Mouse (Mus musculus): ENCODE measurements at regions not wholly inside any gene's neighbourhood (a gene's known extent, or its start where the extent isn't known, plus 50 kb on each side); places are given as distances from the start of the nearest gene placed in this dataset.

DNA sequence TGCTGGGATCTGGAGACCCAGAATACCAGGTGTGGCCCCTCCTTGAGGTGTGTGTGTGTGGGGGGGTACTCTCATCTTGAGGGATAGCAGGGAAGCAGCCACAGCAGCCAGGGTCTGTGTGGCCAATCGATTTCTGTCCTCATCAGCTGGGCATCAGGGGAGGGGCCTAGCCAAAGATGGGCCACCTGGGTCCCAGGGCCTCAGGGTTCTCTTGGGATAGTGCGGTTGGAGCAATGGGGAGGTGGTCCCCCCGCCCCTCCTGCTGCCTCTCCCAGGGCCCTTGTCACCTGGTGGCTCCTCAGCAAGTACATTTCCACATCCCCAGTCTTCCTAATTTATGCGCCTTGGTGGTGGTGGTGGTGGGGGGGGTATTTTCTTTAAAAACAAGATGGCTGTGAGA is 55.4 kb downstream of the Uncx start:
- WGBS, result 11% methylated on average over 4 of the region's 4 CpGs
- no peaks in the 10 kb centered on the region for H3K9me3 ChIP-seq (replicated peaks; ENCODE audit: control insufficient read depth, low read length)
- no peak overlapping the region for H3K4me2 ChIP-seq (ENCODE audit: low read depth, low read length)
- H3K27ac ChIP-seq (replicated peaks; ENCODE audit: low read depth, low read length), result no peak overlapping the region
- no peak overlapping the region for H3K4me3 ChIP-seq (ENCODE audit: low read depth, low read length)
- ATAC-seq (replicated peaks; ENCODE audit: insufficient number of reproducible peaks, low FRiP score, low TSS enrichment, low read depth), result peak; percentile 19; the same call in 1 of the 2 replicates
- no peaks in the 10 kb centered on the region for H3K36me3 ChIP-seq (replicated peaks; ENCODE audit: control insufficient read depth, insufficient read depth, low read depth, low read length)
- peaks cover 18% of the 10 kb centered on the region for H3K27me3 ChIP-seq (ENCODE audit: control insufficient read depth, insufficient read depth, low read length)
- H3K4me1 ChIP-seq (ENCODE audit: control insufficient read depth, insufficient read depth, low read length), result no peaks in the 10 kb centered on the region; the same call in 1 of the 2 replicates
- H3K9ac ChIP-seq (replicated peaks; ENCODE audit: low read length), result no peak overlapping the region
- no peak for DNase-seq (ENCODE audit: low spot score)

DNA sequence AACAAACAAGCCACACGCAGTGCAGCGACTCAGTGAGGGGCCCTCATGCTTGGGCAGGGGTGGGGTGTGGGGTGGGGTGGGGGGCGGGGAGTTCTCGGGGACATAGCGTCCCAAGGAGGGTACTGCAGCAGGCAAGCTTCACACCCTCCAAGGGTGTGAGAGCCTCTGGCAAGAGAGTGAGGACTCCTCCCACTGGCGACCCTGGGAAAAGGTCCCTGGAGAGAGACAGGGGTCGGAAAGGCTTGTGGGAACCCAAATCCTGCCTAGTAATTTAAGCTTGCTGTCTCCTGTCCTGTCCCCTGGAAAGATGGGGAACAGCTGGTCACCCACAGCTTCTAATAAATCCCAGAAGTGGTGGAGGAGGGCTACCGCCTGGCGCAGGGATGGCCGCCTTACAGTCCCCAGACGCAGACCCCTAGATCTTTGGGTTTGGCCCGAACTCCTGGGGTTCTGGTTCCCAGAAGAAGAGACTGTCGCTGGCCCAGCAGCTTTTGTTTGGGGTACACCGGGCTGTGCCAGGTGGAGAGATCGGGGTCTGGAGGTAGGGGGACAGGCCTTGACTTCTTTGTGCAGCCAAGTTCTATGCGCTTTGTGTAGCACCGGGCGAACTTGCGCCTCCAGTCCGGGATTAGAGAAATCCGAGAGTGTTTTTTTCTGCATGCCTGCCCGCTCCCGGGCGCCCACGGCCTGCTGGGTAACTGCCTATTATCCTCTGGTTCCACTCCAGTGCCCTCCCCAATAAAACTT is 56.1 kb downstream of the Uncx start:
- peak; percentile 61 for ATAC-seq (replicated peaks; ENCODE audit: insufficient number of reproducible peaks, low FRiP score, low TSS enrichment, low read depth)
- H3K4me2 ChIP-seq (ENCODE audit: low read depth, low read length), result peak overlapping the region; percentile 26
- H3K27ac ChIP-seq (replicated peaks; ENCODE audit: low read depth, low read length), result 0 out of 2 replicates have a peak overlapping the region, but pooled peaks have one; percentile 6
- H3K9me3 ChIP-seq (replicated peaks; ENCODE audit: control insufficient read depth, low read length), result no peaks in the 10 kb centered on the region
- DNase-seq (ENCODE audit: low spot score), result peak; percentile 67
- H3K4me3 ChIP-seq (ENCODE audit: low read depth, low read length), result no peak overlapping the region
- peak overlapping the region; percentile 37; the same call in 1 of the 2 replicates for H3K9ac ChIP-seq (replicated peaks; ENCODE audit: low read length)
- under 1% methylated on average over 25 of the region's 25 CpGs for WGBS
- no peaks in the 10 kb centered on the region; the same call in 1 of the 2 replicates for H3K4me1 ChIP-seq (ENCODE audit: control insufficient read depth, insufficient read depth, low read length)
- H3K27me3 ChIP-seq (ENCODE audit: control insufficient read depth, insufficient read depth, low read length), result peaks cover 18% of the 10 kb centered on the region
- no peaks in the 10 kb centered on the region for H3K36me3 ChIP-seq (replicated peaks; ENCODE audit: control insufficient read depth, insufficient read depth, low read depth, low read length)

DNA sequence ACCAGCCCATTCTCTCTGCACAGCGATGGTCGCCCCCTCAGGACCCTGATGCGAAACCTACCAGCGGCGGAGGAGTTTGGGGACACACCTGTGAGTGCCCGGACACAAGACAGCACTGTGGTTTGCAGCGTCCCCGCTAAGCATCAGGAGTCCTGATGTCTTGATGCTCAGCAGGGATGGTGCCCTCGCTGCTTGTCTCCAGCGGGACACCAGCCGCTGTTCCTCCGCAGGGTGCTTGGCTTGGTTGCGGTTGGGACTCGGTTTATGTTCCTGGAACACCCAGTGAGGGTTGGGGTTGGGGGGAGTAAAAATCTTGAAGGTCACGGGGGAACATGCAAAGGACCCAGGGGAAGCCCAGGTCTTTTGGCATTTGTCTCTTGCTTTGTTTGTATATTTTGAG is 56.9 kb downstream of the Uncx start:
- WGBS, result 3% methylated on average over 15 of the region's 15 CpGs
- H3K9ac ChIP-seq (replicated peaks; ENCODE audit: low read length), result no peak overlapping the region
- H3K27me3 ChIP-seq (ENCODE audit: control insufficient read depth, insufficient read depth, low read length), result peaks cover 18% of the 10 kb centered on the region
- H3K4me2 ChIP-seq (ENCODE audit: low read depth, low read length), result no peak overlapping the region
- H3K27ac ChIP-seq (replicated peaks; ENCODE audit: low read depth, low read length), result no peak overlapping the region
- ATAC-seq (replicated peaks; ENCODE audit: insufficient number of reproducible peaks, low FRiP score, low TSS enrichment, low read depth) (no peak), DNase-seq (ENCODE audit: low spot score) (no peak)
- H3K36me3 ChIP-seq (replicated peaks; ENCODE audit: control insufficient read depth, insufficient read depth, low read depth, low read length), result no peaks in the 10 kb centered on the region
- no peaks in the 10 kb centered on the region; the same call in 1 of the 2 replicates for H3K4me1 ChIP-seq (ENCODE audit: control insufficient read depth, insufficient read depth, low read length)
- no peak overlapping the region for H3K4me3 ChIP-seq (ENCODE audit: low read depth, low read length)
- no peaks in the 10 kb centered on the region for H3K9me3 ChIP-seq (replicated peaks; ENCODE audit: control insufficient read depth, low read length)

DNA sequence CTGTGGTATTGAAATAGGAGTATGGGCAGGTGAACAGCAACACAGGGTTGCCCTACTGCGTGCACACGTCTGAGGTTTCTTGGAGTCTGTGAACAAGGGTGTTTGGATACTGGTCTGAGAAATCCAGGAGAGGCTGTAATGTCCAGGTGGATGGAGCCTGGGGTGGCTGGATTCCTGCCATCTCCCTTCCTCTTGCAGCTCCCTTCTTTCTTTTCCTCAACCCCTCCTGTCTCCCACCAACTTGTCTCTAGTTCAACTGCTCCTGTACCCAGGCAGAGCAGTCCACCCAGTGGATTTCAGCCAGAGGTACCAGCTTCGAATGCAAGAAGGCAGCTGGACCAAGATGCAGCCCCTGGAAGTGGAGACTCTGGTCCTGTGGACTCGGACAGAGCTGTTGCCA is 59.6 kb downstream of the Uncx start:
- peaks cover 16% of the 10 kb centered on the region for H3K27me3 ChIP-seq (ENCODE audit: control insufficient read depth, insufficient read depth, low read length)
- no peak overlapping the region for H3K4me2 ChIP-seq (ENCODE audit: low read depth, low read length)
- no peak overlapping the region for H3K9ac ChIP-seq (replicated peaks; ENCODE audit: low read length)
- no peaks in the 10 kb centered on the region for H3K9me3 ChIP-seq (replicated peaks; ENCODE audit: control insufficient read depth, low read length)
- ATAC-seq (replicated peaks; ENCODE audit: insufficient number of reproducible peaks, low FRiP score, low TSS enrichment, low read depth) (no peak), DNase-seq (ENCODE audit: low spot score) (no peak)
- 71% methylated on average over 4 of the region's 4 CpGs for WGBS
- H3K4me1 ChIP-seq (ENCODE audit: control insufficient read depth, insufficient read depth, low read length), result no peaks in the 10 kb centered on the region; the same call in 1 of the 2 replicates
- H3K4me3 ChIP-seq (ENCODE audit: low read depth, low read length), result no peak overlapping the region
- no peaks in the 10 kb centered on the region for H3K36me3 ChIP-seq (replicated peaks; ENCODE audit: control insufficient read depth, insufficient read depth, low read depth, low read length)
- H3K27ac ChIP-seq (replicated peaks; ENCODE audit: low read depth, low read length), result no peak overlapping the region

DNA sequence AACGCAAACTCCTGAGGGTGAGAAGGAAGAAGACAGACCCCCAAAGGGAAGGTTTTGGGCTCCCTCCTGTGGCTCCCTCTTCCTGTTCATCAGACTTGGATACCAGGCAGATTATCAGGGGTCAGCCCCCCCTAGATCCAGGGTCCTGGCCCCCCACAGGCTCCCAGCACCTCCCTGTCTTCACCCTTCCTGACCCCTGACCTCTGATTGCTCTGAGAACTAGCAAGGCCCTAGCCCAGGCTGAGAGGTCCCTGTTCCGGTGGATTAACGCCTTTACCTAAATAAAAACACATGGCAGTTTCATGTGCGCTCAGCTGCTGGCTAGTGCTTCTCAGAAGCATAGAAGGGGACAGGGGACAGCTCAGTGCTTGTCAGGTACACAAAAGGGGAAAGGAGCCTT is 60.2 kb downstream of the Uncx start:
- WGBS, result 7% methylated on average over 4 of the region's 4 CpGs
- H3K4me3 ChIP-seq (ENCODE audit: low read depth, low read length), result no peak overlapping the region
- DNase-seq (ENCODE audit: low spot score) (peak; percentile 46), ATAC-seq (replicated peaks; ENCODE audit: insufficient number of reproducible peaks, low FRiP score, low TSS enrichment, low read depth) (no peak)
- H3K4me1 ChIP-seq (ENCODE audit: control insufficient read depth, insufficient read depth, low read length), result no peaks in the 10 kb centered on the region; the same call in 1 of the 2 replicates
- no peak overlapping the region for H3K4me2 ChIP-seq (ENCODE audit: low read depth, low read length)
- no peak overlapping the region for H3K27ac ChIP-seq (replicated peaks; ENCODE audit: low read depth, low read length)
- peaks cover 16% of the 10 kb centered on the region for H3K27me3 ChIP-seq (ENCODE audit: control insufficient read depth, insufficient read depth, low read length)
- H3K9ac ChIP-seq (replicated peaks; ENCODE audit: low read length), result no peak overlapping the region
- H3K36me3 ChIP-seq (replicated peaks; ENCODE audit: control insufficient read depth, insufficient read depth, low read depth, low read length), result no peaks in the 10 kb centered on the region
- no peaks in the 10 kb centered on the region for H3K9me3 ChIP-seq (replicated peaks; ENCODE audit: control insufficient read depth, low read length)

DNA sequence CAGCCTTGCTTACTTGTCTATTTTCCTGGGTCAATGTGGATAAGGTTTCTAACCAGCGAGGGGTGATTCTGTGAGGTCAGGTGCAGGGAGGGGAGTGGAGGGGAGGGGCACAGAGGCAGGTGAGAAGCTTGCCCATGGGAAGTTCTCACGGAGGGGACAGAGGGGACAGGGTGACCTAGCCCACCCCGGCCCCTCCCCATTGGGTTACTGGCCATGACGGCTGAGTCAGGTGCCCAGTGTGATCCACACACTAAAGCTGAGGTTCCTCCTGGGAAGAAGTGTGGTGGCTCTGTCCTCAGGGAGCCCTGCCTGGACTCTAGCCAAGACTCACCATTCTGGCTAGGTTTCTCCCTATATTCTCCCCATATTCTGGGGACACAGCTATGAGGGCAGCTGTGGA is 61.0 kb downstream of the Uncx start:
- Histone ChIP-seq H3K4me2 (ENCODE audit: low read depth, low read length) (no peak overlapping the region), H3K9ac (replicated peaks; ENCODE audit: low read length) (no peak overlapping the region), H3K9me3 (replicated peaks; ENCODE audit: control insufficient read depth, low read length) (no peaks in the 10 kb centered on the region), H3K36me3 (replicated peaks; ENCODE audit: control insufficient read depth, insufficient read depth, low read depth, low read length) (no peaks in the 10 kb centered on the region), H3K4me3 (ENCODE audit: low read depth, low read length) (no peak overlapping the region), H3K27me3 (ENCODE audit: control insufficient read depth, insufficient read depth, low read length) (peaks cover 12% of the 10 kb centered on the region), H3K4me1 (ENCODE audit: control insufficient read depth, insufficient read depth, low read length) (no peaks in the 10 kb centered on the region; the same call in 1 of the 2 replicates), H3K27ac (replicated peaks; ENCODE audit: low read depth, low read length) (no peak overlapping the region)
- DNase-seq (ENCODE audit: low spot score) (no peak), ATAC-seq (replicated peaks; ENCODE audit: insufficient number of reproducible peaks, low FRiP score, low TSS enrichment, low read depth) (no peak)
- 51% methylated on average over 4 of the region's 4 CpGs for WGBS

DNA sequence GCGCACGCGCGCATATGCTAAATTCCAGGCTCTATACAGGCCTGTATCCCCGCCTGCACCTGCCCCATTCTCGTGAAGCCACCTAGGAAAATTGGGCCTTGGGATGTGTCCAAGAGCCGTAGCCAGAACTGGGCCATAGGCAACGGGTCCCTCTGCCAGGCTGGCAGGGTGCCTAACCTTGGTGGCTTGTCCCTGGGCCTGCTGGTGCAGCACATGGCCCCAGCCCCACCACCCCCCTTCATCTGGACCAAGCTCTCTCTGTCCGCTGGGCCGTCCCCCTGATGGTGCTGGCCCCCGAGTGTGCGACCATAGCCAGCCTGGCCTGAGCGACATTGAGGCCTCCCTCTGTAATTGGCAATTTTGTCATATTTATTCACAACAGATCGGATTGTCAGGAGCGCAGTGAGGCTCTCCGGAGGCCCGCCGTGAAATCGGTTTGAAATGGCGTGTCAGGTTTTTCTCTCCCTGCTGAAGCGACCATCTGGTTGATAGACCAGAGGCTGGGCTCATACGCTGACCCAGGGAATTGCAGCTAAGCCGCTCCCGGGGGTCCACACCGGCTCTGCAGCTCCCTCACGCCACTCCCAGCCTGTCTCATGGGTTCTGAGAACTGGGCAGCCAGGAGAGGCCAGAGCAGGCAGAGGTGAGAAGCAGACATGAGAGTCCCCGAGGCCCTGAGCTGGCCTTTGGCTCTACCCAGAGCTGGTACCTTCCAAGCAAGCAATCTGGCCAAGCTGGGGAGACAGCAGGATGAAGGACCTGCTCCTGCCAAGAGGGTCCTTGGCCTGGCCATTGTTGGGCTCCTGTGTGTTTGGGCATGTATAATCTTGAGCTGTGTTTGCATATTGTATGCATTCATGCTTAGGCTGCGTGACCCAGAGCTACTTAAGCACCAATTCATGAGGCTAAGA is 67.6 kb downstream of the Uncx start:
- Histone ChIP-seq H3K27me3 (ENCODE audit: control insufficient read depth, insufficient read depth, low read length) (peaks cover 2% of the 10 kb centered on the region; the same call in 1 of the 2 replicates), H3K4me1 (ENCODE audit: control insufficient read depth, insufficient read depth, low read length) (no peaks in the 10 kb centered on the region), H3K36me3 (replicated peaks; ENCODE audit: control insufficient read depth, insufficient read depth, low read depth, low read length) (no peaks in the 10 kb centered on the region), H3K9me3 (replicated peaks; ENCODE audit: control insufficient read depth, low read length) (no peaks in the 10 kb centered on the region), H3K9ac (replicated peaks; ENCODE audit: low read length) (no peak overlapping the region), H3K27ac (replicated peaks; ENCODE audit: low read depth, low read length) (no peak overlapping the region), H3K4me2 (ENCODE audit: low read depth, low read length) (no peak overlapping the region), H3K4me3 (ENCODE audit: low read depth, low read length) (no peak overlapping the region)
- ATAC-seq (replicated peaks; ENCODE audit: insufficient number of reproducible peaks, low FRiP score, low TSS enrichment, low read depth) (peak; percentile 44; the same call in 1 of the 2 replicates), DNase-seq (ENCODE audit: low spot score) (no peak)
- 59% methylated on average over 28 of the region's 28 CpGs for WGBS

DNA sequence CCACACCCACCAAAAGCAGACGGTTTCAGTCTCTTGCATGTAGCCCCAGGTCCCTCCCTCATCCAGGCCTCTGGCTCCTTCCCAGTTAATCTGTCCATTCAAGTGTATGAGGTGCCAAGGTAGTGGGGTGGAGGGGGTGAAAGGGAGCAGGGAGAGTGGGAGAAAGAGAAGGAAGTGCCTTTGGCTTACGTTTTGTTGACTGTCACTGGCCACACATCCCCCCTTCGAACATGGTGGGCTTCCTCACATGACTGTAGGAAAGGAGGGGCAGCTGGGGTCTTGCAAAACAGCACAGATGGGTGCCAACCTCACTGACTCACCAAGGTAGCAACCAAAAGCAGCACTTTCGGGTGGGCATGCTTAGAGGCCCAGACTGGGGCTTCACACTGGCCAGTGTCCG is 68.9 kb downstream of the Uncx start:
- Histone ChIP-seq H3K27me3 (ENCODE audit: control insufficient read depth, insufficient read depth, low read length) (peaks cover 2% of the 10 kb centered on the region; the same call in 1 of the 2 replicates), H3K4me2 (ENCODE audit: low read depth, low read length) (no peak overlapping the region), H3K4me3 (ENCODE audit: low read depth, low read length) (no peak overlapping the region), H3K9me3 (replicated peaks; ENCODE audit: control insufficient read depth, low read length) (no peaks in the 10 kb centered on the region), H3K9ac (replicated peaks; ENCODE audit: low read length) (no peak overlapping the region), H3K36me3 (replicated peaks; ENCODE audit: control insufficient read depth, insufficient read depth, low read depth, low read length) (no peaks in the 10 kb centered on the region), H3K4me1 (ENCODE audit: control insufficient read depth, insufficient read depth, low read length) (no peaks in the 10 kb centered on the region), H3K27ac (replicated peaks; ENCODE audit: low read depth, low read length) (no peak overlapping the region)
- ATAC-seq (replicated peaks; ENCODE audit: insufficient number of reproducible peaks, low FRiP score, low TSS enrichment, low read depth) (no peak), DNase-seq (ENCODE audit: low spot score) (no peak)
- WGBS, result 61% methylated on average over 5 of the region's 5 CpGs
